Mouse (Mus musculus) monocyte, adult 2 months (primary cell): ENCODE measurements at regions not wholly inside any gene's neighbourhood (a gene's known extent, or its start where the extent isn't known, plus 50 kb on each side); places are given as distances from the start of the nearest gene placed in this dataset.

Source experiments
- DNase-seq, 2 experiments: peaks; one replicate each; pipeline ENCODE4 v3.0.0; 2022; ENCODE audit warnings: low spot score in 2 of 2, low read depth in 1 of 2

GRCm38 (mm10) chr16:76837450-76837849 is 176.1 kb upstream of the Usp25 start:
- DNase-seq: no peak

DNA sequence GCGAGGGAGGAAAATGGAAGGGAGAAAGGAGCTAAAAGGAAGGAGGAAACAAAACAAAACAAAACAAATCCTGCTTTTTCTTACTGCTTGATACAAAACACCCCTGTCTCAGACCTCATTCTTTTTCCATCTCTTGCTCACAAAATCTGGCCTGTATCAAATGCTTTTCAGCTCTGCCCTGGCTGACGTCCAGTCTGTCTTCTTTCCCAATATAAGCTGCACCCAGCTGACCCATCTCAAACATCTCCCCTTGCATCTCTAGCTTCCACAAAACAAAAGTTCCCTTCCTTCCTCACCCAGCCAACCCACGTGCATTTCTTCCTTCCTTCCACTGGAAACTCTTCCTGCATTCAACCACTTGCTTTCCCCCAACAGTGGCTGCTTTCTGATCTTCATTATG is 183.1 kb upstream of the Usp25 start:
- DNase-seq: no peak

DNA sequence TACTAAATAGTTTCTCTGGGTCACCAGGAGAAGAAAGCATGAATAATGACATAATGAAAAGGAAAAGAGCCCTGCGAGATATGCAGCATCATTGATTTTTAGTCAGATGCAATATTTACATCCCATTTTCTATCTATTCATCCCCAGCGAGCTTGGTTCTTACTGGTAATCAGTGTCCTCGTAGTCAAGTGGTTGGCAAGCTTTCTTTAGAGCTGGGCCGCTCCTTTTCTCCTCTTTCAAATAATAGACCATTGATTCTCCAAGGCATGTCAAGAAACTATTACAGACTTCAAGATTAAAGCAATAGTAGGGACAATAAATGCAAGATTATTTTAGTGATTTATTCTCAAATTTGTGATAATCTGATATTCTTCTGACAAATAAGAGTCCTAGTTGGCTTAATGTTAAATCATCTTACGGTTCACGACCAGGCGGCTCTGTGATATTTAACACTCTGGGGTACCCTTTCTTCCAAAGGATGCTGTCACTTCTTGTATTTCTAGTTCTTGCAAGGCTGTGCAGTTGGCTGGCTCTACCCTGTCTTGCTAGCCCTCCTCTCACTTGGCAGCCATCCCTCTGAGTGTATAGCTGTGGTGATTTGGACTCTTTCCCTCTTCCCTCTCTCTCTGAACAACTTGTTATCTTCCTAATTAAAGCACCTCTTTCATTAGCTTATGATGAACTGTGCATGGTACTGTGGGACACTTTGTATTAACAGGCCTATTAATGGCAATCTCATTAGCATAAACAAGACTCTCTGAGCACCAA is 185.6 kb upstream of the Usp25 start:
- no peak for DNase-seq

DNA sequence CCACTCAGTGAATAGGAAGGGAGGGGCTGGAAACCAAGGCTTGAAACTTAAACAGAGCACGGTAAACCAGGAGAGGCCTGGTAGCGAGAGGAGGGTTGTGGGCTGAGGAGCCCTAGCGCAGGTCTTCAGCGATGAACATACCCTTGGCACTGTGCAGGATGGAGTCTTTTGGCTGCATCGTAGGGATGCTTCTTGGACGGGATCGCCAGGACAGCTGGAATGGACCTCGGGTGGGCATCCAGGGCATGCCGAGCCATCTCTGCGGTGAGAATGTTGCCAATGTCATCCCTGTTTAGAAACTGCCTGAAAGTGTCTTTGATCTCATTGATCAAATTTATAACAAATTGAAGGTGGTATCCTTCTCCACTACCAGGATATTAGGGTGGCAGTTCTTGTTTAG is 192.2 kb upstream of the Usp25 start:
- DNase-seq: no peak

- no peak for DNase-seq
Measured at GRCm38 (mm10) chr16:76816056-76816885, 197.2 kb upstream of the Usp25 start.

GRCm38 (mm10) chr16:76803725-76804124 is 209.8 kb upstream of the Usp25 start:
- DNase-seq: no peak

DNA sequence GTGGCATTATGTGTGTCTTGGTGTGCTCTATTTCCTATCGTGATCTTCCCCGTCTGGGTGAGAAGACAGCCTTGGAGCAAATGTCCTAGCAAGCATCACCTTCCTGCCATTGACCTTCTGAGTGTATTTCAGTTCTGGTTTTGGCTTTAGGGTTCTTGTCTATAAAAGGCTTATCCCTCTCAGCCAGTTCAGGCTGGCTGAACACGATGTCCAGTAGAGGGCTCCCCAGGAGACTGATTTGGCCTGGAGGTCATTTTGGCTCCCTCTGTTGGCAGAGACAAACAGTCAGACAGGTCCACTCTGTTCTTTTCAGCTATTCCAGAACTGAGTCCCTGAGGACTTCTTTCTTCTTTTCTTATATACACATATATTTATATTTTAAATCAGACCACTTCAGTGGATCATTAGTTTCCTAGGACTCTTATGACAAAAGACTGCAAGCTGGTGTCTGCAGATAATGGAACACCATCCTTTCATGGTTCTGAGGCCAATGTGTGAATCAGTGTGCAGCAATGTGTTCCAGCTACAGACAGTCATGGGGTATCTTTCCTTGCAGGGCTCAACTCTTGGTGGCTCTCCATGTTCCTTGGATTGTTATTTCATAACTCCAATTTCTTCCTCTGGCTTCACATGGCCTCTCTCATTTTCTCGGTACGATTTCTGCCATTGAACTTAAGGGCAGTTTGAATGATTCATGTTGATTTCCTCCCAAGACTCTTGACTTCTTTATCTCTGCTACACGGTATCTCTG is 226.9 kb upstream of the Usp25 start:
- no peak for DNase-seq

GRCm38 (mm10) chr16:76782656-76783055 is 230.8 kb upstream of the Usp25 start:
- no peak for DNase-seq

- DNase-seq: no peak
Measured at GRCm38 (mm10) chr16:76775790-76776189, 237.7 kb upstream of the Usp25 start.

- no peak for DNase-seq
Measured at GRCm38 (mm10) chr16:76774032-76774431, 239.5 kb upstream of the Usp25 start.

DNA sequence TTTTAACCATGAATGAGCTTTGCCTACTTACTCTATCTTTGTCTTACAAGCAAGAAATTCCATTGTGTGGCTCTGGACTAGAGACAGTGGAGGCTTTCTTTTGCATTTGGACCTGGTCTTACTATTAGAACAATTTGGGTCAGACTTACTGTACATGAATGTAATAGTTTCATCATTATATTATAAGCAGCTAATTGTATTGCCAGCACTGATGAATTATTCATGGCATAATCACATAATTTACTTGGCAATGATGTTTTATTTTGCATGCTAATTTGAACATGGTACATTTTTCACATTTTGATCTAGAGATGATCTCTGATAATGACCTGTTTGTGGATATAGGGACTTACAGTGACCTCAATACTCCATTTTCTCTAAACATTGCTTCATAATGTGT is 240.0 kb upstream of the Usp25 start:
- no peak for DNase-seq

GRCm38 (mm10) chr16:76768607-76769006 is 244.9 kb upstream of the Usp25 start:
- DNase-seq: no peak

DNA sequence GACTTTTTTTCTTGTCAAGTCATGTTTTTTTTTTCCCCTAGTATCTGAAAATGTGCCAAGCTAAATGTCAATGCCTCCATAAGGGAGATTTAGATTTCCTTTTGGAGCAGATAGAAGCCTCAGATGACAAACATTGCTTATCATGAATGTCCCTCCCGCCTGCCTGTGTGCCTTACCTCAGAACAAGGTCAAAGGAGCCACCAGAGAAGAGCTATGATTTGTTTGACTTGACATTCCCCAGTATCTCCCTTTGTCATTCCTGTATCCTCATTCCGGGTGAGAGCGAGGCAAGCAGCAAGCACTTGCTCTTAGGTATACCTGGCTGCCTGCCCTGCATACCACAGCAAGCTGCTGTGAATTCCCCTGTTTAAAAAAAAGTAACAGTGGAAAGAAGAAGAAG is 246.9 kb upstream of the Usp25 start:
- no peak for DNase-seq

- DNase-seq: no peak
Measured at GRCm38 (mm10) chr16:76765536-76765935, 248.0 kb upstream of the Usp25 start.

- no peak for DNase-seq
Measured at GRCm38 (mm10) chr16:76764994-76765393, 248.5 kb upstream of the Usp25 start.

DNA sequence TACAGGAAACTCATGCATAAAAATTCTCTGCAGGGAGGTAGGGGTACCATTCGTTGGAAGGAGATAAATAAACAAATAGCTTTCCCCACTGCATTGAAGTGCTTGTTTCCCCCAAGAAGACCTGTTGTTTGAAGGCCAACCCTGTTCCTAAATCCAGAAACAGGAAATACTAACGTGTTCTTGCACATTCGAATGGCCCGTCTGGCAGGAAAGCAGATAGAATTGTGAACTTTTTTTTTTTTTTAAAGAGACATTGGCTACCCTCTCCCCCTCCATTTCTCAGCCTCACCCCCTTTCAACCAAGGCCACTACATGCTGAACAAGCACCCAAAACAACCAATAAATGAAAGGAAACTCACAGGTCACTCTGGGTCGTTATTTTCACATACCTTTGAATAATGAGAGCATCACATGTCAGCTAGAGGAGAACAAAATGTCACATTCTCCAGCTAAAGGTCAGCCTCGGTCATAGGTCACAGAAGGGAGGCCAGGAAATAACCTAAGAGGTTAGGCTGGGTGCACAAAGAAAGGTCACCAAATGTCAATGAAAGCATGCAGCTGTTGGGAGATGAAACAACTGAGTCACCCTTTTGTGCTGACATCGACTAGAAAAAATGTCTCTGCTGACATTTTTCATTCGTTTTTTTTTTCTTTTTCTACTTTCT is 250.8 kb upstream of the Usp25 start:
- peak in 1 of 2 experiments; percentile 15 for DNase-seq

DNA sequence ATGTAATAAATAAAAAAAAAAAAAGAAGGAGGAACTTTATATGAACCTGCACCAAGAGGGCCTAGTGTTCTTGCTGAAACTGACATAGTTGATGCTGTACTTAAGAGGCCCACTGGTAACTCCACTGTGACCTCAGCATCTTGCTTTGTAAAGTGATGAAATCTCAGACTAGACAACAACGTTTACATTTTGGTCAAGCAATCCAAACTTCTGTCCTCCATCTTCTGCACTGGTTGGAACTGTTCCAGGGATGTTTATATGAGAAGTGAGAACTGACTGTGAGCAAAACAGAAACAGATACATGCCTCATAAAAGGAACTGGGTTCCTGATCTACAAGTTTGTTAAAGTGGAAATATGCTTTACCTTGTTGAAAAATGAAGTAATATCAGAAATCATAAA is 251.7 kb upstream of the Usp25 start:
- no peak for DNase-seq

- no peak for DNase-seq
Measured at GRCm38 (mm10) chr16:76761004-76761403, 252.5 kb upstream of the Usp25 start.

GRCm38 (mm10) chr16:76754871-76755270 is 258.6 kb upstream of the Usp25 start:
- DNase-seq: no peak

DNA sequence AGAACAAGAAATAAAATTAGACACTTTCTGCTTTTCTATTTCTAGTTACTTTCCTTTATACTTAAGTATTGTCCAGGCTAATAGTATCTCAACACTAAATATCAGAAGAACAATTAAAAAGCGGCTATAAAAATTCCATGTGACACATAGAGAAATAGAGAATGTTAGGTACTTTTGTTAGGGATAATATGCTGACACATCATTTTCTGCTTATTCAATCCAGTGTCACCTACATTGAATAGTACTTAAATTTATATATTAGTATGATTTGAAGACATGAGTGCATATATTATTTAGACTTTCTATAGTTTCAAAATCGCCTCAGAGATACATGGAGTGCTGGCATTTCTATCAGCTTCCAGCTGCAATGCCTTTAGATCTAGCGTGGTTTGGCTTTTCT is 267.1 kb upstream of the Usp25 start:
- no peak for DNase-seq

- no peak for DNase-seq
Measured at GRCm38 (mm10) chr16:76741141-76741540, 272.4 kb upstream of the Usp25 start.
